Mouse (Mus musculus): Measurements from ENCODE around the gene Babam2.

DNA sequence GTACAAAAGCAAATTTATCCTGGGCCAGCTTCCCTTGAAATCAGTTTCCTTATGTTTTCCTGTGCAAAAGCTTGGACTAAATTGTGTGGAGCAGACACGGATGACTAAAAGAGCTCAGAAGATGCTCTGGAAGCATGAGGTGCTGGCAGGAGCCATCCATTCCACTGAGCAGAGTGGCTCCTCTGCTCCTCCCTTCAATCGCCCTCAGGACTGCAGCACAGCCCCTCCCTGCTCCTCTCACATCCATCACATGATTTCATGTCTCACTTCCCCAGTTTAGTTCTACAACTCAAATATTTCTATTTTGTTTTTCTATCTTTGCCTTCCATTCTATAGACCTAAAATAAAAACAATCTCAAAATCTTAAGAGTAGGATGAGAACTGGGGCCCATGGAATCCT is 26.3 kb upstream of the Babam2 start:
- TF ChIP-seq CTCF (IDR thresholded peaks at IDR 0.05; ENCODE audit: low read depth) (no peak), EP300 (IDR thresholded peaks at IDR 0.05; ENCODE audit: low read depth) (no peak)

Data from liver, postnatal 0 days (tissue).